Mouse (Mus musculus) kidney, adult 2 months (tissue): ENCODE results near the gene Adprhl1. TPM values are rescaled to one million over a fixed set of nuclear protein-coding genes. Genes with fewer than 3 reads are reported as not detected.

Source experiments
- DNase-seq: peaks from one replicate; pipeline ENCODE4 v3.0.0; 2021
- H3K27ac ChIP-seq: fragments of 200-500 bp; 2 replicates; pipeline ENCODE4 v1.5.1; 2012; ENCODE audit warnings: low read depth, low read length, control low read depth, inconsistent platforms; ENCODE audit not compliant: insufficient read depth
- H3K27me3 ChIP-seq: fragments of 200-500 bp; replicated peaks from 2 replicates; pipeline ENCODE4 v1.6.1; 2012; ENCODE audit warnings: mild to moderate bottlenecking, moderate library complexity, low read length, inconsistent platforms; ENCODE audit not compliant: control insufficient read depth, insufficient read depth
- H3K36me3 ChIP-seq: fragments of 200-500 bp; 2 replicates; pipeline ENCODE4 v1.6.1; 2012; ENCODE audit warnings: mild to moderate bottlenecking, moderate library complexity, low read length, inconsistent platforms; ENCODE audit not compliant: control insufficient read depth, insufficient read depth
- H3K4me1 ChIP-seq: fragments of 200-500 bp; 2 replicates; pipeline ENCODE4 v1.6.1; 2011; ENCODE audit warnings: low read length; ENCODE audit not compliant: control insufficient read depth, insufficient read depth
- H3K4me3 ChIP-seq: fragments of 200-500 bp; 2 replicates; pipeline ENCODE4 v1.5.1; 2011; ENCODE audit warnings: mild to moderate bottlenecking, low read depth, low read length, control low read depth; ENCODE audit not compliant: insufficient read depth
- CTCF ChIP-seq: fragments of 200-500 bp; conservative IDR thresholded peaks from 2 replicates; pipeline ENCODE4 v1.5.1; 2011; ENCODE audit warnings: low read depth, mild to moderate bottlenecking, control low read depth, low read length, moderate library complexity, mixed read lengths; ENCODE audit not compliant: insufficient read depth, insufficient read length
- POLR2A ChIP-seq: fragments of 200-500 bp; IDR thresholded peaks from one replicate; pipeline ENCODE4 v1.6.1; 2011; ENCODE audit warnings: low read depth, low read length, control low read depth
- WGBS: fragments of 180-500 bp; shearing (Covaris S2); methylation state at CpG from one replicate; pipeline ENCODE4 v1.1.7; 2018; 5-methylcytosine and 5-hydroxymethylcytosine counted together
- polyA plus RNA-seq: library from polyadenylated mRNA; depleted of rRNA; stranded (reverse); fragments of >200 nt; gene quantifications from 2 replicates; pipeline ENCODE4 v1.2.3, GENCODE M21; 2012; rRNA removed

Adprhl1 gene
- 0.18 and 0.99 TPM in 2 replicates for polyA plus RNA-seq

DNA sequence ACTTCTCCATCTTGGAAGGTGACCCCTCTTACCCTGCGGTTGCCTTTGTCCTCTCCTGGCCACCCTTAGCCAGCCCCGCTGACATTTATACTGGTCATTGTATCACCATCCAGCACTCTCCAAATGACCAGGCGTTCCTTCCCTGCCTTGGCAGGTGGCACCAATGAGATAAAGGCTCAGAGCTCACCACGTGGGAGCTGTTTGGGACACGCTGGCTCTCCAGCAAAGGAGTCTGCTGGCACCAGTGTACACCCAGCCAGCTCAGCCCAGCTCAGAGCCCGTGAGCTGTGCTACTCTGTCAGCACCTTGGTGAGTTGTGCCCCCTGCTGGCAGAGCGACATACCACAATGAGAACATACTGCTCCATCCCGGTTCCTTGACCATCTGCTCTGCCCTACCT lies at the start of gene Adprhl1:
TSS of gene Adprhl1 (minus strand) at position 144 of the 400 bp plus-strand sequence.
- peak; percentile 65 for DNase-seq
- no peaks in the 10 kb centered on the region for H3K36me3 ChIP-seq
- H3K4me3 ChIP-seq, result no peak within 1 kb of the TSS
- H3K27ac ChIP-seq, result no peak within 1 kb of the TSS
- H3K27me3 ChIP-seq, result no peaks in the 10 kb centered on the region
- no peaks in the 10 kb centered on the region for H3K4me1 ChIP-seq
- TF ChIP-seq POLR2A, result no peak
- peak; percentile 89 for TF ChIP-seq CTCF
- 30% methylated on average over 8 of the region's 8 CpGs for WGBS

DNA sequence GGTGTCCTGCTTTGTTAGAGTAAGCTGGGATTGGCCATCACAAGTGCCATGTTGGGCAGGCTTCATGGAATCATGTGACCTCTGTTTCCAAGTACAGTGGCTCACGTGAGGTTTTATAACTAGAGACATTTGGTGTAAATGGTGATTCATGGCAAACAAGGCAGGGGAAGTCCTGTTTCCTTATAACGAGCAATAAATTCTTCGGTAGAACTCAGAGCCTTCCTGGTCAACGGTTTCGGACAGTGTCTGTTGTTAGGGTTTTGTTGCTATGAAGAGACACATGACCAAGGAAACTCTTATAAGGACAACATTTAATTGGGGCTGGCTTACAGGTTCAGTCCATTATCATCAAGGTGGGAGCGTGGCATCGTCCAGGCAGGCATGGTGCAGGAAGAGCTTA lies 47.1 kb upstream of the Adprhl1 start:
- H3K4me3 ChIP-seq, result no peak overlapping the region
- H3K4me1 ChIP-seq, result no peaks in the 10 kb centered on the region; the same call in 1 of the 2 replicates
- no peaks in the 10 kb centered on the region for H3K27me3 ChIP-seq
- no peak for TF ChIP-seq CTCF
- no peak for TF ChIP-seq POLR2A
- 86% methylated on average over 7 of the region's 7 CpGs for WGBS
- DNase-seq, result no peak
- H3K27ac ChIP-seq, result no peak overlapping the region
- H3K36me3 ChIP-seq, result peaks cover 3% of the 10 kb centered on the region

DNA sequence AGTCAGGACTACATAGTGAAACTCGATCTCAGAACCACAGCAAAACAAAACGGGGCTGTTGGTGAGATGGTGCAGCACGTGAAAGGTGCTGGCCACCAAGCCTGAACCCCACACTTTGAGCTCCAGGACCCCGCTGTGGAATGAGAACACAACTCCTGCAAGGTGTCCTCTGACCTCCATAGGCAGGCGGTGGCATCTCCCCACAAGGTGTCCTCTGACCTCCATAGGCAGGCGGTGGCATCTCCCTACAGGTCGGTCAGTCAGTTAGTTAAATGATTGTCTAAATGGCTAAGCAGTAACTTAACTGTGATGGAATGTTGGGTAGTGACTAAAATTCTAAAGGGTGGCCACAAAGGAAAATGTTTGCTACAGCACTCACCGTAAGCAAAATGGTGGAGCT lies 45.6 kb upstream of the Adprhl1 start:
- Histone ChIP-seq H3K27ac (0 out of 2 replicates have a peak overlapping the region, but pooled peaks have one; percentile 8), H3K4me1 (no peaks in the 10 kb centered on the region; the same call in 1 of the 2 replicates), H3K36me3 (peaks cover 5% of the 10 kb centered on the region), H3K4me3 (no peak overlapping the region), H3K27me3 (no peaks in the 10 kb centered on the region)
- 80% methylated on average over 8 of the region's 8 CpGs for WGBS
- TF ChIP-seq POLR2A (no peak), CTCF (no peak)
- DNase-seq, result peak; percentile 62

DNA sequence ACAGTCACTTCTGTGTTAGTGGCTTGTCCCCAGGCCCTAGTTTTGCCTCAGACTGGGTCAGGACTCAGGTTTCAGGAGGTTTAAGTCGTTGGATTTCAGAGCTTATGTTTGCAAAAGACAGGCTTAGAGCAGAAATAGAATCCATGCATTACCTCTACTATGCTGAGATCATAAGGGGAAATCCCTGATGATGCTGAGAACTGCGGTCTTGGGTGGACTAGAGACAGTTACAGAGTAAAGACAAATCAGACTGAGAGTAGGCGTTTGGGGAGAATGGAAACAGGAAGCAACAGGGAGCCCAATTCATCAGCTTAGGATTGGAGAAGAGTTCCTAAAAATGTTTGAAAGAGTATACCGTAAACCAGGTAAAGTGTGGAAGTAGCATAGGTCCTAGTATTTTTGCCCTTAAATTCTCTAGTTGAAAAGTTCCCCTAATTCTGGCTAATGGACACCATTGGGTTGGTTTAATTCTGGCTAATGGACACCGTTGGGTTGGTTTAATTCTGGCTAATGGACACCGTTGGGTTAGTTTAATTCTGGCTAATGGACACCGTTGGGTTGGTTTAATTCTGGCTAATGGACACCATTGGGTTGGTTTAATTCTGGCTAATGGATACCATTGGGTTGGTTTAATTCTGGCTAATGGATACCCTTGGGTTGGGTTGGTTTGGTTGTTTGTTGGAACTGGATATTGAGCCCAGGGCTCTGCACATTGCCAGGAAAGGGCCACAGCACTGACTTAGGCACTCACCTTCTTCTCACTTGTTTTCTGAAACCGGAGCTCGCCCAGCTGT lies 39.9 kb upstream of the Adprhl1 start:
- H3K36me3 ChIP-seq, result peaks cover 3% of the 10 kb centered on the region
- 75% methylated on average over 9 of the region's 9 CpGs for WGBS
- H3K27me3 ChIP-seq, result no peaks in the 10 kb centered on the region
- 0 out of 2 replicates have a peak overlapping the region, but pooled peaks have one; percentile 4 for H3K27ac ChIP-seq
- TF ChIP-seq CTCF (no peak), POLR2A (no peak)
- DNase-seq, result peak; percentile 75
- 0 out of 2 replicates have a peak, but pooled peaks cover 3% of the 10 kb centered on the region for H3K4me1 ChIP-seq
- no peak overlapping the region for H3K4me3 ChIP-seq

DNA sequence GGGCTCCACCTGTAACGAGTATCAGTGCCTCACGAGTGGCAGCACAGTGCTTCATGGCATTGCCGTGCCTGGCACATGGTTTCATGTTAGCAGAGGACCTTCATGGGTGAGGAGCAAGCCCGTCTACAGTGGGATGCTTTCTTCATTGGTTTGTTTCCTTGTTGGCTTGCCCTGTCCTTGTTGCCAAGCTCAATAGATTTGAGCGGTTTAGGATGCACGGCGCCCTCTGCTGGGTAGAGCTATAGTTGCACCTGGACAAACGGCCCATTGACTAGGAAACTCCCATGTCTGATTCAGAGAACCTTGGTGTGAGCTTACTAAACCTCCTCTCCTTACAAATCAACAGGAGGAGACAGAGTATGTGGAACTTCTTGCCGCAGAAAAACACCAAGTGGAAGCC lies 38.4 kb upstream of the Adprhl1 start:
- peaks cover 2% of the 10 kb centered on the region; the same call in 1 of the 2 replicates for H3K36me3 ChIP-seq
- DNase-seq, result peak; percentile 85
- H3K27ac ChIP-seq, result no peak overlapping the region
- H3K4me3 ChIP-seq, result no peak overlapping the region
- 25% methylated on average over 9 of the region's 9 CpGs for WGBS
- no peak for TF ChIP-seq POLR2A
- TF ChIP-seq CTCF, result peak; percentile 95
- no peaks in the 10 kb centered on the region for H3K27me3 ChIP-seq
- 0 out of 2 replicates have a peak, but pooled peaks cover 3% of the 10 kb centered on the region for H3K4me1 ChIP-seq

DNA sequence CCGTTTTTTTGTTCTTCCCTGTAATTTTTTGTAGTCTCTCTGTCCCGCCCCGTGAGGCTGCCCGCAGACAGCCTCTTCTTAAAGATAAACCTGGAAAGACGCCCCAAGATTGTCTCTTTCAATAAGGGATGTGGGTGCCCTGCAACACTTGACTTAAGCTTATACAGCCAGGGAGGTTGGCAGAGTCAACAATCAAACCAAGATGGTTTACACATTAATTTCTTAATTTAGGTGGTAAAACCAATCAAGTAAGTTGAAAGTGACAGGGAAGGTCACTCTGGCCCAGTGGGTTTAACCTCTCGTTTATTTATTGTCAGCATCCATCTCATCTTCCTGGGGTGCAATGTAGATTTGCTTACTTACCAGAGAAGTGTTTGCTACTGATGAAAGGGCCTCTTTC lies 34.7 kb upstream of the Adprhl1 start:
- peak; percentile 66 for DNase-seq
- Histone ChIP-seq H3K4me1 (peaks cover 7% of the 10 kb centered on the region; the same call in 1 of the 2 replicates), H3K27me3 (no peaks in the 10 kb centered on the region), H3K27ac (peak overlapping the region; percentile 4; the same call in 1 of the 2 replicates), H3K4me3 (peak overlapping the region; percentile 93), H3K36me3 (no peaks in the 10 kb centered on the region; the same call in 1 of the 2 replicates)
- WGBS, result 2% methylated on average over 6 of the region's 6 CpGs
- TF ChIP-seq POLR2A, result no peak
- no peak for TF ChIP-seq CTCF
